Mouse (Mus musculus): ENCODE measurements at regions not wholly inside any gene's neighbourhood (a gene's known extent, or its start where the extent isn't known, plus 50 kb on each side); places are given as distances from the start of the nearest gene placed in this dataset.
A peak's percentile ranks its signal among the peaks of the same experiment; 100 is the strongest.

- DNase-seq (ENCODE audit: low read depth, low spot score), result no peak
Measured at GRCm38 (mm10) chrX:49387439-49387838, 76.3 kb upstream of the Arhgap36 start.

GRCm38 (mm10) chrX:49377067-49377466, 86.7 kb upstream of the Arhgap36 start:
- DNase-seq (ENCODE audit: low read depth, low spot score), result peak; percentile 6

GRCm38 (mm10) chrX:49370384-49370783, 82.3 kb upstream of the Enox2 start:
- DNase-seq (ENCODE audit: low read depth, low spot score), result no peak

GRCm38 (mm10) chrX:49369404-49369803, 81.3 kb upstream of the Enox2 start:
- DNase-seq (ENCODE audit: low read depth, low spot score), result no peak

GRCm38 (mm10) chrX:49346451-49346850, 58.4 kb upstream of the Enox2 start:
- DNase-seq (ENCODE audit: low read depth, low spot score), result no peak
